Mouse (Mus musculus): ENCODE data around the gene Txk. TPM values are rescaled to one million over a fixed set of nuclear protein-coding genes. Genes with fewer than 3 reads are reported as not detected.

Txk gene
- polyA plus RNA-seq, 1 experiment from 2014 or later = not detected

DNA sequence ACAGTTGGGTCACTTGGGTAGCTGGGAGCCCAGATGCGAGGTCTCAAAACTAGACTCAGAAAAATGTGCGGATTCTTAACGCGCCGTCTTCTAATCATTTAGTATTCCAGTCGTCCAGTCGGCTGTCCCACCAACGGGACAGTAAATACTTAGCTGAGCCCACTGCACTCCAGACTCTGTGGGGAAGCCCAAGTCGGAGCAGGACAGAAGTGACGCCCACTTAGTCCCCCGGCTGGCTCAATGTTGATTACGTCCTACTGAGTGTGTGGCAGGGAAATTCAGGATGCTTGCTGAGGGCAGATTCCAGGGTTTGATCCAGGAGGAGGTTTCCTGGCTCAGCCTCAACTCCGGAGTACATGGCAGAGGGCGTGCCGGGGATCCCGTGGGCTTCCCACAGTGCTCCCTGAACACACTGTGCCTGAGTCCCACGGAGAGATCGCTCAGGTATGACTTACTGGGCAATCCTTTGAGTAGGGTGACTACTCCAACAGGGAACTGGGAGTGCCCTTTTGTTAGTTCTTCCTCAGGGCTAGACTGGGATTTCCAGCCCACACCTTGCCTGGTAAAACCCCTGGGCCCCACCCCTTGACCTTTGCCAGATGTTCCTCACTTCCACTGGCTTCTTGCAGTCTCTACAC is 104.5 kb downstream of the Txk start:
- Histone ChIP-seq H3K4me1 (ENCODE audit: control insufficient read depth, insufficient read depth, low read length) (peaks cover 11% of the 10 kb centered on the region; the same call in 1 of the 2 replicates), H3K36me3 (ENCODE audit: control insufficient read depth, insufficient read depth, low read length) (no peaks in the 10 kb centered on the region), H3K4me3 (ENCODE audit: low read depth, low read length) (peak overlapping the region; percentile 50), H3K27me3 (ENCODE audit: control insufficient read depth, insufficient read depth, low read depth, low read length) (peaks cover 10% of the 10 kb centered on the region), H3K9ac (ENCODE audit: low read depth, low read length) (peak overlapping the region; percentile 52; the same call in 1 of the 2 replicates), H3K4me2 (ENCODE audit: low read length) (peak overlapping the region; percentile 99), H3K27ac (ENCODE audit: low read length) (no peak overlapping the region), H3K9me3 (replicated peaks; ENCODE audit: control insufficient read depth, low read length, poor library complexity, severe bottlenecking) (no peaks in the 10 kb centered on the region)
- peak; percentile 69 for ATAC-seq
- 6% methylated on average over 18 of the region's 18 CpGs for WGBS

DNA sequence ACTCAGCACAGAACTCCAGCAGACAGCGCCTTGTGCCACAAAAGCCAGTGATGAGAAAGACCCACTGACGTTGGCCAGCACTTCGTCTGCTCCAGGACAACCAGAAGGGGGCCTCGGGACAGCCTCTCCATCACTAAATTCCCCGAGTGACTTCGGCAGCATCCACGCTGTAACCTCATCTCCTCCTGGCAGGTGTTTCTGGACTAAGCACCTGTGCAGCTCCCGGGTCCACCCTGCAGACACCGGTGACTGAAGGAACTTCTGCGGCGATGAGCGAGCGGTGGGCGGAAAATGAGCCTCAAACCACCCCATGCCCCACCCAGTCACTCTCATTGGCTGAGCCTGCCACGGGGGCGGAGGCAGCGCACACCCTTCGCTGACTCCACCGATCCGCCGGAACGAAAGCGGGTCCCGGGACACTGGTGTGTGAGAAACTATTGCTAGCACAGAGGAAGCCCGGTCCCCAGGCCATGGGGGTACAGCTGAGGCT is 105.1 kb downstream of the Txk start, which contains the start of gene Nipal1:
Nipal1 (plus strand) TSS at position 378 of the 490 bp plus-strand sequence.
- Histone ChIP-seq H3K9ac (ENCODE audit: low read depth, low read length) (peak within 1 kb of the TSS; percentile 52), H3K4me2 (ENCODE audit: low read length) (peak within 1 kb of the TSS; percentile 99), H3K4me3 (ENCODE audit: low read depth, low read length) (peak within 1 kb of the TSS; percentile 50), H3K36me3 (ENCODE audit: control insufficient read depth, insufficient read depth, low read length) (no peaks in the 10 kb centered on the region), H3K4me1 (ENCODE audit: control insufficient read depth, insufficient read depth, low read length) (peaks cover 11% of the 10 kb centered on the region; the same call in 1 of the 2 replicates), H3K27ac (ENCODE audit: low read length) (no peak within 1 kb of the TSS), H3K27me3 (ENCODE audit: control insufficient read depth, insufficient read depth, low read depth, low read length) (peaks cover 10% of the 10 kb centered on the region), H3K9me3 (replicated peaks; ENCODE audit: control insufficient read depth, low read length, poor library complexity, severe bottlenecking) (no peaks in the 10 kb centered on the region)
- peak; percentile 91 for ATAC-seq
- WGBS = under 1% methylated on average over 25 of the region's 25 CpGs

DNA sequence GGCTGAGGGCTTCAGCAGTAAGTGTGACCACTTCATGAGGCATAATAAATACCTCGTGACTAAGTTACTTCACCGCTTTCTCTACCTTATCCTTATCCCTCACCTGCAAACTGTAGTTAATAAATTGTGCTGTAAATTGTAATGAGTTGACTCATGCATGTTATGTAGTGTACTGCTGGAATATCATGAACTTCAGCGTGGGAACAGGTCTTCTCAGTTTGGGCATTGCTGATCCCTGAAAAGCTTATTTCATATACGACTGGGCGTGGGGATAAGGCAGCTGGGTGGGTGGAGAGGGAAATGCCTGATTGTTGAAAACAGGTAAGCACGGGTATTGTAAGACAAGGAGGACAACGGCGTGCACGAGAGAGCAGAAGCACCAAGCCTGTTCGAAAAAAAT is 105.6 kb downstream of the Txk start:
- Histone ChIP-seq H3K27me3 (ENCODE audit: control insufficient read depth, insufficient read depth, low read depth, low read length) (peaks cover 10% of the 10 kb centered on the region), H3K4me2 (ENCODE audit: low read length) (peak overlapping the region; percentile 99), H3K4me1 (ENCODE audit: control insufficient read depth, insufficient read depth, low read length) (peaks cover 11% of the 10 kb centered on the region; the same call in 1 of the 2 replicates), H3K9me3 (replicated peaks; ENCODE audit: control insufficient read depth, low read length, poor library complexity, severe bottlenecking) (no peaks in the 10 kb centered on the region), H3K36me3 (ENCODE audit: control insufficient read depth, insufficient read depth, low read length) (no peaks in the 10 kb centered on the region), H3K9ac (ENCODE audit: low read depth, low read length) (peak overlapping the region; percentile 52; the same call in 1 of the 2 replicates), H3K4me3 (ENCODE audit: low read depth, low read length) (peak overlapping the region; percentile 50), H3K27ac (ENCODE audit: low read length) (no peak overlapping the region)
- WGBS = 30% methylated on average over 10 of the region's 10 CpGs
- no peak for ATAC-seq

DNA sequence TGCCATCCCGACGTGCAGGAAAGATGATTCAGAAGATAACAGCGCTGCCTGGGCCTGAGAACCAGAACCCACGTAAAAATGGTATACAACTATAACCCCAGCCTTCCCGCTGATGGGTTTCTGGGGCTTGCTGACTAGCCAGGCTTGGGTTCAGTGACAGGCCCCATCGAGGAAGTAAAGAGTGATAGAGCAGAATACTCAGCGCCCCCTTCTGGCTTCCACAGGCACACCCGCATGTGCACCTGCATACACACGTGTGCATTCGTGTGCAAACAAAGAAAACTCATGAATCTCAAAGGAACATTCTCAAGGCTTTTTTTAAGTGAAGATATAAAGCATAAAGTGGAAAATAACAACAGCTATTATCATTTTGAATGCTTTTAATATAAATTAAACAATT is 106.4 kb downstream of the Txk start:
- Histone ChIP-seq H3K9me3 (replicated peaks; ENCODE audit: control insufficient read depth, low read length, poor library complexity, severe bottlenecking) (no peaks in the 10 kb centered on the region; the same call in 1 of the 2 replicates), H3K36me3 (ENCODE audit: control insufficient read depth, insufficient read depth, low read length) (no peaks in the 10 kb centered on the region), H3K4me3 (ENCODE audit: low read depth, low read length) (no peak overlapping the region), H3K27ac (ENCODE audit: low read length) (no peak overlapping the region), H3K4me2 (ENCODE audit: low read length) (no peak overlapping the region), H3K27me3 (ENCODE audit: control insufficient read depth, insufficient read depth, low read depth, low read length) (peaks cover 10% of the 10 kb centered on the region), H3K9ac (ENCODE audit: low read depth, low read length) (no peak overlapping the region), H3K4me1 (ENCODE audit: control insufficient read depth, insufficient read depth, low read length) (peaks cover 11% of the 10 kb centered on the region; the same call in 1 of the 2 replicates)
- WGBS = 33% methylated on average over 10 of the region's 10 CpGs
- ATAC-seq = no peak

Other genes starting within 250 kb of the Txk start
- 0.93 and 1.2 TPM in 2 replicates for gene Corin, start 248.3 kb downstream of the Txk start, polyA plus RNA-seq (2015; fragmentation: Nextera tagmentation; extraction: Ambion mirVana)
- gene Nfxl1, start 193.1 kb downstream of the Txk start, polyA plus RNA-seq (2015; fragmentation: Nextera tagmentation; extraction: Ambion mirVana) = 11.2 and 13.8 TPM in 2 replicates
- 3.0 and 4.9 TPM in 2 replicates for gene Zar1, start 171.5 kb downstream of the Txk start, polyA plus RNA-seq (2015; fragmentation: Nextera tagmentation; extraction: Ambion mirVana)
- 5.2 and 10.3 TPM in 2 replicates for gene Gm5868, start 165.2 kb downstream of the Txk start, polyA plus RNA-seq (2015; fragmentation: Nextera tagmentation; extraction: Ambion mirVana)
- gene Cnga1, start 108.5 kb downstream of the Txk start, polyA plus RNA-seq (2015; fragmentation: Nextera tagmentation; extraction: Ambion mirVana) = not detected in 2 replicates
- 0.54 and 0.70 TPM in 2 replicates for gene Nipal1, start 105.0 kb downstream of the Txk start, polyA plus RNA-seq (2015; fragmentation: Nextera tagmentation; extraction: Ambion mirVana)
- gene Tec, start 115.7 kb upstream of the Txk start, polyA plus RNA-seq (2015; fragmentation: Nextera tagmentation; extraction: Ambion mirVana) = 4.6 and 5.4 TPM in 2 replicates
- gene Slain2, start 161.5 kb upstream of the Txk start, polyA plus RNA-seq (2015; fragmentation: Nextera tagmentation; extraction: Ambion mirVana) = 15.1 and 15.2 TPM in 2 replicates
- not detected in 2 replicates for gene Gm10135, start 221.9 kb upstream of the Txk start, polyA plus RNA-seq (2015; fragmentation: Nextera tagmentation; extraction: Ambion mirVana)

Data from midbrain, embryonic 16.5 days (tissue).